Mouse (Mus musculus) forebrain, embryonic 12.5 days (tissue): ENCODE results near the gene Ccdc162. TPM values are rescaled to one million over a fixed set of nuclear protein-coding genes. Genes with fewer than 3 reads are reported as not detected.

Experiments
- ATAC-seq: fragments of 200-750 bp; cut with Nextera tagmentation; 2 replicates; pipeline ENCODE4 v1.8.0; 2017; ENCODE audit warnings: moderate TSS enrichment; ENCODE audit not compliant: low FRiP score
- H3K27ac ChIP-seq: fragments of 300-500 bp; sonication (generic); 2 replicates; pipeline ENCODE4 v1.5.1; 2016; ENCODE audit warnings: mild to moderate bottlenecking
- H3K27me3 ChIP-seq: fragments of 300-500 bp; sonication (generic); 2 replicates; pipeline ENCODE4 v1.6.1; 2016; ENCODE audit warnings: mild to moderate bottlenecking
- H3K36me3 ChIP-seq: fragments of 300-500 bp; sonication (generic); replicated peaks from 2 replicates; pipeline ENCODE4 v1.6.1; 2016; ENCODE audit warnings: mild to moderate bottlenecking
- H3K4me1 ChIP-seq: fragments of 300-500 bp; sonication (generic); 2 replicates; pipeline ENCODE4 v1.6.1; 2016
- H3K4me2 ChIP-seq: fragments of 300-500 bp; sonication (generic); 2 replicates; pipeline ENCODE4 v1.6.1; 2016; ENCODE audit warnings: mild to moderate bottlenecking, moderate library complexity
- H3K4me3 ChIP-seq: fragments of 300-500 bp; sonication (generic); replicated peaks from 2 replicates; pipeline ENCODE4 v1.5.1; 2016; ENCODE audit warnings: mild to moderate bottlenecking
- H3K9ac ChIP-seq: fragments of 300-500 bp; sonication (generic); 2 replicates; pipeline ENCODE4 v1.6.1; 2016; ENCODE audit warnings: mild to moderate bottlenecking
- H3K9me3 ChIP-seq: fragments of 300-500 bp; sonication (generic); 2 replicates; pipeline ENCODE4 v1.6.1; 2016
- WGBS: fragments of 180-500 bp; shearing (Covaris S2); methylation state at CpG from one replicate; pipeline ENCODE4 v1.1.7; 2016; 5-methylcytosine and 5-hydroxymethylcytosine counted together
- polyA plus RNA-seq: library from polyadenylated mRNA; unstranded; fragments of >200 nt; fragmentation: Nextera tagmentation; extraction: Ambion mirVana; gene quantifications from 2 replicates; pipeline ENCODE4 v1.2.1, GENCODE M21; 2016

The Ccdc162 gene
- polyA plus RNA-seq, 1 experiment from 2014 or later: 0.31 TPM

DNA sequence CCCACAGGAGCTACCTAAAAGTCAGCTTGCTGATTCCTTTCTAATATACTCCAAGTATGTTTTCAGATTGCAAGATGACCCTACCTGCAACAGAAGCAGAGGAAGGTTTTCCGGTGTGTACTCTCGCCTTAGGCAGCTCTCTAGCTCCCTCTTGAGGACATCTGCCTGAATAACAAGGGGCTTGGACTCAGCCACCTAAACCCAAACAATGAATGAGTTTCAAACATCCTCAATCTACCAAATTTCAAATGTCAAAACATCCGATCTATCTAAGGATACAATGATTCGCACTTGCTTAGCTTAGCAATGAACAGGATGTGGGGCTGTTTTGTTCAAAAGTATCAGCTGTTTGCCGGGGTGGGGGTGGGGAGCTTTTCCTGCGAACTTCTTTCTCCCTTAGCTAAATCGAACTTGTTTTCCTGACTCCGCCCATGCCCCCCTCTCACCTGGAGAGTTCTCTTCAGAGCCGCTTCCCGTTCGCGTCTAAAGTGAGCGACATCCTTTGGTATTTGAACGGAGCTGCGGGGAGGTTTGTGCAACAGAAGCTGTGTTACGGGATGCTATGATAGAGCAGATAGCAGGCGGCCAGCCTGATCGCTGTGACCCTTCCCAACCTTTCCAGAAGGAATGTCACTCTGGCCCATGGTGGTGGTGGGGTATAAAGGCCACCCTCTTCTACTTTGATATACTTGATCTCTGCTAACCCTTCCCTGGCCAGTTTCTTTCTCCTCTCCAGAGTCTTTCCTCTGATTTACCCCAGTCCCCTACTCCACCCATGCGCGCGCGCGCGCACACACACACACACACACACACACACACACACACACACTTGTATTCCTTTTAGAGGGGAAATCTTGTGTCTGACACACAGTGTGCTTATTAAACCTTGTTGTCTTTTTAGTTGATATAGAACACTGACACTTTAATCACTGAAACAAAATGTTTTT, 26.2 kb downstream of the Ccdc162 start:
- H3K27me3 ChIP-seq: peaks cover 7% of the 10 kb centered on the region; the same call in 1 of the 2 replicates
- H3K9ac ChIP-seq: peak overlapping the region; percentile 47; the same call in 1 of the 2 replicates
- no peak overlapping the region for H3K27ac ChIP-seq
- no peaks in the 10 kb centered on the region for H3K36me3 ChIP-seq
- 0 out of 2 replicates have a peak, but pooled peaks have one; percentile 55 for ATAC-seq
- WGBS: 22% methylated on average over 24 of the region's 24 CpGs
- H3K9me3 ChIP-seq: no peaks in the 10 kb centered on the region
- H3K4me3 ChIP-seq: peak overlapping the region; percentile 43
- H3K4me1 ChIP-seq: no peaks in the 10 kb centered on the region
- H3K4me2 ChIP-seq: peak overlapping the region; percentile 63

- H3K9me3 ChIP-seq: no peaks in the 10 kb centered on the region
- H3K27ac ChIP-seq: no peak overlapping the region
- H3K27me3 ChIP-seq: peaks cover 17% of the 10 kb centered on the region
- H3K4me1 ChIP-seq: peaks cover 6% of the 10 kb centered on the region
- H3K9ac ChIP-seq: 0 out of 2 replicates have a peak overlapping the region, but pooled peaks have one; percentile 5
- no peaks in the 10 kb centered on the region for H3K36me3 ChIP-seq
- WGBS: 7% methylated on average over 21 of the region's 21 CpGs
- peak overlapping the region; percentile 31 for H3K4me2 ChIP-seq
- H3K4me3 ChIP-seq: no peak overlapping the region
- no peak for ATAC-seq
These were observed 31.9 kb downstream of the Ccdc162 start for GRCm38 (mm10) chr10:41684548-41684996.

GRCm38 (mm10) chr10:41682546-41683393, 33.7 kb downstream of the Ccdc162 start:
- H3K27ac ChIP-seq: no peak overlapping the region
- H3K9me3 ChIP-seq: no peaks in the 10 kb centered on the region
- peak; percentile 37; the same call in 1 of the 2 replicates for ATAC-seq
- peaks cover 13% of the 10 kb centered on the region for H3K4me1 ChIP-seq
- WGBS: 47% methylated on average over 16 of the region's 16 CpGs
- H3K9ac ChIP-seq: no peak overlapping the region
- H3K4me3 ChIP-seq: no peak overlapping the region
- H3K4me2 ChIP-seq: no peak overlapping the region
- H3K36me3 ChIP-seq: no peaks in the 10 kb centered on the region
- peaks cover 17% of the 10 kb centered on the region for H3K27me3 ChIP-seq

- H3K27ac ChIP-seq: peak overlapping the region; percentile 38; the same call in 1 of the 2 replicates
- peaks cover 7% of the 10 kb centered on the region for H3K27me3 ChIP-seq
- peak overlapping the region; percentile 40 for H3K4me2 ChIP-seq
- H3K9ac ChIP-seq: peak overlapping the region; percentile 29; the same call in 1 of the 2 replicates
- H3K4me1 ChIP-seq: peaks cover 11% of the 10 kb centered on the region
- no peaks in the 10 kb centered on the region for H3K36me3 ChIP-seq
- H3K4me3 ChIP-seq: peak overlapping the region; percentile 10; the same call in 1 of the 2 replicates
- WGBS: 18% methylated on average over 18 of the region's 18 CpGs
- no peaks in the 10 kb centered on the region for H3K9me3 ChIP-seq
- ATAC-seq: peak; percentile 85
These were observed 37.6 kb downstream of the Ccdc162 start for GRCm38 (mm10) chr10:41678746-41679360.

- 66% methylated on average over 8 of the region's 8 CpGs for WGBS
- no peak overlapping the region for H3K4me2 ChIP-seq
- no peaks in the 10 kb centered on the region for H3K9me3 ChIP-seq
- H3K9ac ChIP-seq: no peak overlapping the region
- H3K27me3 ChIP-seq: no peaks in the 10 kb centered on the region
- H3K4me1 ChIP-seq: peaks cover 11% of the 10 kb centered on the region
- no peaks in the 10 kb centered on the region for H3K36me3 ChIP-seq
- H3K27ac ChIP-seq: no peak overlapping the region
- ATAC-seq: no peak
- H3K4me3 ChIP-seq: no peak overlapping the region
These were observed 39.0 kb downstream of the Ccdc162 start for GRCm38 (mm10) chr10:41677396-41677795.

- 83% methylated on average over 6 of the region's 6 CpGs for WGBS
- Histone ChIP-seq H3K9ac (no peak overlapping the region), H3K27ac (no peak overlapping the region), H3K36me3 (no peaks in the 10 kb centered on the region), H3K4me2 (no peak overlapping the region), H3K4me3 (no peak overlapping the region), H3K27me3 (no peaks in the 10 kb centered on the region), H3K4me1 (peaks cover 11% of the 10 kb centered on the region), H3K9me3 (no peaks in the 10 kb centered on the region)
- no peak for ATAC-seq
These were observed 39.8 kb downstream of the Ccdc162 start for GRCm38 (mm10) chr10:41676661-41677061.

DNA sequence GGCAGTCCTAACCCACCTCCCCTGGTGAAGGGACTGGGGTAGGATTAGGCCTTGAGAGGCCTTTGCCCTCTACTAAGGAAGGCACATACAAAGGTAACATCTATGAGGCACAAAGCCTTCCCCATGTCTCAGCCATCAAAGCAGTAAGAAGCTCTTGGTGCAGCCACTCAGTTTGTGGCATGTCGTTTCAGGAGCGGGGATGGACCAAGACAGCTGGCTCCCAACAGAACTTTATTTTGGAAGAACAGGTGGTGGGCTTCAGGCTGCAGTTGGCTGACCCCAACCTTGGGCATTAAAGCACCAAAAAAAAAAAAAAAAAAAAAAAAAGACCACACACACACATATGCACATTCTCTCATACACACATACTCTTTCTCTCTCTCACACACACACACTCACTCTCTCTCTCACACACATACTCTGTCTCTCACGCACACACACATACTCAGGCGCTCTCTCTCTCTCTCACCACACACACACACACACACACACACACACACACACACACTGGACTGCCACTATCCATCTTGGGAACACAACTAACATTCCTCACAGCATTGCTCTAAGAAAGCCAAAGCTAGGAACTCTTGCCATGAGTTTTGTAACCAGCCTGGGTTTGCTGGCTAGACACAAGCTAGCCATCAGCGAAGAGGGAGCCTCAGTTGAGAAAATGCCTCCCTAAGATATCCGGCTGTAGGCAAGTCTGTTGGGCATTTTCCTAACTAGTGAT, 40.4 kb downstream of the Ccdc162 start:
- no peak for ATAC-seq
- Histone ChIP-seq H3K9ac (no peak overlapping the region), H3K4me2 (no peak overlapping the region), H3K36me3 (no peaks in the 10 kb centered on the region), H3K27me3 (no peaks in the 10 kb centered on the region), H3K27ac (no peak overlapping the region), H3K4me1 (peaks cover 11% of the 10 kb centered on the region), H3K4me3 (no peak overlapping the region), H3K9me3 (no peaks in the 10 kb centered on the region)
- WGBS: 87% methylated on average over 6 of the region's 6 CpGs

DNA sequence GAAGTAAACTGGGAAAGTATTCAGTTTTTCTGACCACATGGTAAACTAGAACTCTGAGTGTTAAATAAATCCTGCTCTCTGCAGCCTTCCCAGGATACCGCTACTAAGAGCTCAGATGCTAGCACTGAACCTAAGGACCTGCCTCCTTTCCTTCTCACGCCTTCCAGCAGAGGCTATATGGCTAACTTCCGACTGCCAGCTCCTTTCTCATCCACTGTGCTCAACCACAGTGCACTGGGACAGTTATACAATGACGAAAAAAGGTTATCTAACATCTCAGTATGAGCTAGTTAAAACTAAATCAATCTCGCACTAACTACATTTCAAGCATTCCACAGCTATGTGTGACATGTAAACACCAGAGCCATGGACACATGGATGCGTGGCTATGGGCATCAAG, 41.2 kb downstream of the Ccdc162 start:
- Histone ChIP-seq H3K27me3 (no peaks in the 10 kb centered on the region), H3K9me3 (no peaks in the 10 kb centered on the region), H3K36me3 (no peaks in the 10 kb centered on the region), H3K9ac (no peak overlapping the region), H3K4me2 (no peak overlapping the region), H3K27ac (no peak overlapping the region), H3K4me3 (no peak overlapping the region), H3K4me1 (peaks cover 11% of the 10 kb centered on the region)
- ATAC-seq: no peak
- WGBS: 79% methylated on average over 6 of the region's 6 CpGs

DNA sequence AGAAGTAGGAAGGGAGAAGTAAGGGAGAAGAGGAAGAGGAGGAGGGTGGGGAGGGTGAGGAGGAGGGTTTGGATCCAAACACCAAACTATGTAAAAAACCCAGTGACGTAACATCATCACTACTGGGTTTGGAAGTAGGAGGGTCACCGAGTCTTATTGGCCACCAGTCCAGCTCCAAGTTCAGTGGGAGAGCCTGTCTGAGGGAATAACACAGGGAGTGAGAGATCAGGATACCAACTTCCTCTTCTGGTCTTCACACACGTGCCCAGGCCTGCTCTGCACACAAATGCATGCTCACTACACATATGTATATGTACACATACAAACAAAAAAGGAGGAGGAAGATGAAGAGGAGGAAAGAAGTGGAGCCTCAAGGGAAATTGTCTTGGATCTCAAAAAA, 42.1 kb downstream of the Ccdc162 start:
- no peak for ATAC-seq
- H3K9me3 ChIP-seq: no peaks in the 10 kb centered on the region
- H3K27me3 ChIP-seq: no peaks in the 10 kb centered on the region
- H3K4me3 ChIP-seq: no peak overlapping the region
- peaks cover 11% of the 10 kb centered on the region for H3K4me1 ChIP-seq
- no peak overlapping the region for H3K27ac ChIP-seq
- WGBS: 91% methylated on average over 3 of the region's 3 CpGs
- no peak overlapping the region for H3K9ac ChIP-seq
- H3K36me3 ChIP-seq: no peaks in the 10 kb centered on the region
- no peak overlapping the region for H3K4me2 ChIP-seq

DNA sequence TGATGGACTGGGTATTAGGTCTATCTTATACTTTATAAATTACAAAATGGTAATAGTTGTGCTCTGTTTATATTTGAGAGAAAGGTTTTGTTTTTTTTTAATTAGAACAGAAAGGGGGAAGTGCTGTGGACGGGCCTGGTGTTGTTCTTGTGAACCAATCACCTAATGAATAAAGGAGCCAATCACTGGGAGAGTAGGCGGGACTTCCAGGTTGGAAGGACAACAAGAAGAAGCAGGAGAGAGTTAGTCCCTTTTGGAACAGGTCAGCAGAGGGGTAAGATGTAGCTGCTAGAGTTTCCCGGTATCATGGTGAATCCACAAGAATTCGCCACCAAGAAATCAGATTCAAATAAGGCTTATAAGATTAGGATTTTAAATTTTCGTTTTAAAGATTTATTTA, 46.2 kb downstream of the Ccdc162 start:
- no peaks in the 10 kb centered on the region for H3K9me3 ChIP-seq
- no peak for ATAC-seq
- H3K4me1 ChIP-seq: no peaks in the 10 kb centered on the region
- no peak overlapping the region for H3K4me2 ChIP-seq
- H3K27ac ChIP-seq: no peak overlapping the region
- 82% methylated on average over 5 of the region's 5 CpGs for WGBS
- H3K27me3 ChIP-seq: no peaks in the 10 kb centered on the region
- H3K9ac ChIP-seq: no peak overlapping the region
- no peaks in the 10 kb centered on the region for H3K36me3 ChIP-seq
- H3K4me3 ChIP-seq: no peak overlapping the region

DNA sequence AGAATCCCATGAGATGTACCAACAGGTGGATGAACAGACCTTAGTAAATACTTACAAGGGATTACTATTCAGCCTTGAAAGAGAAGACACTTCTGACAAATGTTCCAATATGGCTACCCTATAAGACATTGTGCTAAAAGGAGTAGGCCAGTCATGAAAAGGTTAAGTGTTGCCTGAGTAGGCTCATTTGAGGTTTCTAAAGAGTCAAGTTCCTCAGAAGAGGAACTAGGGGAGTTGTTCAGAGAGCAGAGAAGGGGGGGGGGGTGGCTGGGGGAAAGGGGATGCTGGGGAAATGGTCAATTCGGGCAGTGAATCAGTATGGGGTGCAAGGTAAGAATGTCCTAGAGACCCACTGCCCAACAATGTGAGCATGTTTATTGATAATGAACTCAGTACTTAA, 50.9 kb downstream of the Ccdc162 start:
- Histone ChIP-seq H3K4me3 (no peak overlapping the region), H3K9ac (no peak overlapping the region), H3K27ac (no peak overlapping the region), H3K27me3 (no peaks in the 10 kb centered on the region), H3K36me3 (no peaks in the 10 kb centered on the region), H3K4me2 (no peak overlapping the region), H3K9me3 (no peaks in the 10 kb centered on the region), H3K4me1 (no peaks in the 10 kb centered on the region)
- ATAC-seq: no peak
- WGBS: 100% methylated on average over 1 of the region's 1 CpGs
